Mouse (Mus musculus) adrenal gland, adult 18-20 months (tissue): Measurements from ENCODE around the gene Cdc37l1. TPM values are rescaled to one million over a fixed set of nuclear protein-coding genes. Genes with fewer than 3 reads are reported as not detected.

Source experiments
- total RNA-seq, 2 experiments: library from RNA; stranded (reverse); gene quantifications; 1 replicate in 1 of 2; 2 replicates in 1 of 2; pipeline ENCODE4 v1.2.3; 2021

The Cdc37l1 gene
- total RNA-seq, 2 experiments from 2014 or later: 44.6 to 50.4 TPM

Other genes with a start within 250 kb of the Cdc37l1 start
- 1 to 10 TPM; 1.1 to 2.8 TPM for gene Slc1a1, start 155.3 kb upstream of the Cdc37l1 start, total RNA-seq
- gene Plpp6, start 26.4 kb upstream of the Cdc37l1 start, total RNA-seq: 10 to 100 TPM; 26.7 to 42.6 TPM
- gene 4430402I18Rik, start 22.6 kb upstream of the Cdc37l1 start, total RNA-seq: 10 to 100 TPM in 1 of 2 experiments, 1 to 10 TPM in 1; 3.4 to 14.2 TPM
- gene Ak3, start 57.6 kb downstream of the Cdc37l1 start, total RNA-seq: 100 to 1,000 TPM; 132 to 214 TPM
- gene Rcl1, start 111.0 kb downstream of the Cdc37l1 start, total RNA-seq: 10 to 100 TPM; 18.5 to 28.8 TPM